Mouse (Mus musculus) frontal cortex, adult (tissue): ENCODE measurements around the gene Sh3gl3.
A peak's percentile ranks its signal among the peaks of the same experiment; 100 is the strongest.

Experiments
- ATAC-seq: cut with Nextera tagmentation; 2 replicates; pipeline ENCODE4 v1.9.2; 2017; ENCODE audit warnings: mild to moderate bottlenecking, moderate library complexity, mixed read lengths; ENCODE audit not compliant: low TSS enrichment

Sh3gl3 gene

GRCm38 (mm10) chr7:82173540-82173939 lies at the start of gene Sh3gl3:
Gene Sh3gl3 (plus strand): TSS chr7:82173840.
- no peak for ATAC-seq

DNA sequence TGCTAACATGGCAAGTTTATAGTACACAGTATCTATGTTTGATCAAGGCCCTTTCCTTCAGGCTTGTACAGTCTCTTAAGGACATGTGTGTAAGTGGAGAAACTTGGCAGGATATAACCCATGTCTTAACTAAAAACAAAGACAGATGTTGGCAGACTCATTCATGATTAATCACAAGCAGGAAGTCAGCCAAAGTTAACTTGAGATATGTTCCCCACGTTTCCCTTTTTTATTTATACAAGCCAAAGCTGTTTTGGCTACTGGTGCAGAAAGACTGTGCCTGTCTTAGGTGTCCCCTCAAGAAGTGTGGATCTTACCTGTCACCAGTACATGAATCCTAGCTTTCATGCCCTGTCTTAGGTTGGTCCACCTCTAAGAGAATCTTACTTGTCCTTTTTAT lies 35.4 kb upstream of the Sh3gl3 start:
- no peak for ATAC-seq

DNA sequence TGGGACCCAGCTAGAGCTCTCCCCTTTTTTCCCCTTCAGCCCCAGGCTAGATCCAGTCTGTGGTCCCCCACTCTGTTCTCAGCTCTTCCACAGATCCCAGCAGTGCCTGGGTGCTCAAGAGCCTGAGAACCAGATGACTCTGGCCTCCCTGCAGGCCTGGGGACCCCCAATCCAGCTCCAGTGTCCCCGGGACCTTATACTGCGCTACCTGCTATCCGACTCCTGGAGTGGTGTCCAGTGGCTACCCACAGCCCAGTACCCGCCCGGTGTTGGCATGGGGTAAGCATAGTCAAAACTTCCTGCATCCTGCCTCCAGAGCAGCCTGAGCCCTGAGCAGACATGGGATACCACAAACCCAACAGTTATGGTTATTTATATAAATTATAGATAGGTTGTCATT lies 26.5 kb upstream of the Sh3gl3 start:
- ATAC-seq, result no peak

DNA sequence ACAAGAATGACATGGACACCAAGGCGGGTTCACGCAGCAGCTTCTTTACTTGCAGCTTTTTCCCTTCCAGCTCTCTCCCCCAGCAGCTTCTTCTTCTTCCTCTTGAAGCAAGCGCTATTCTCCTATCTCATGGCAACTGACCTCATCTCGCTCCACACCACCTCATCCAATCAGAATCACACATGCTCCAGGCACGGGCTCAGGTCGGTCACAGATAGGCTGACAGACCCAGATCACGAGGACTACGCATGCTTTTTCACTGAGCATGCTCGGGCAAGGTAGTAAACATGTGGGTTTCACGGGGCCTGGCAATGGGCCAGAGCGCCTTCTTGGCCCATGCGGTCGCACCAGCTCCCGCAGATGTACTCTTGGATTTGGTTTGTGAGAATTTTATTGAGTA lies 9.0 kb upstream of the Sh3gl3 start:
- ATAC-seq, result no peak

- ATAC-seq, result peak; percentile 97
Observed at GRCm38 (mm10) chr7:82174571-82175326, 1.1 kb downstream of the Sh3gl3 start.

GRCm38 (mm10) chr7:82175327-82175721 lies 1.7 kb downstream of the Sh3gl3 start:
- no peak for ATAC-seq

DNA sequence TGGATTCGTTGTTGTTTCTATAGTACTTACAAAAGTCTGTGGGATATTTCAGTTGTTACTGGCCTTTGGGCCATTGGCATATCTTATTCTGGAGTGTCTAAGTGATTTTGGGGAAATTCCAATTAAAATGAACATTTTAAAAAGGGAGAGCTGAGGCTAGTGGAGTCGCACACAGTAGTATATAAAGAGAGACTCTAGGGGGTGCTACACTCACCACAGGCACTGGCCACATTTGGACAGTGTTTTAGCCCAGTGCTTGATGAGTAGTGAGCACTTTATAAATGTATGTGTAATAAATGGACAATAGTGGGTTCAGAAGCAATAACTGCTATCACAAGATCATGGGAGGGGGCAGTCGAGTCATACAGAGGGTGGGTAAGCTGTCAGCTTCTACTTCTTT lies 2.6 kb downstream of the Sh3gl3 start:
- ATAC-seq, result no peak

DNA sequence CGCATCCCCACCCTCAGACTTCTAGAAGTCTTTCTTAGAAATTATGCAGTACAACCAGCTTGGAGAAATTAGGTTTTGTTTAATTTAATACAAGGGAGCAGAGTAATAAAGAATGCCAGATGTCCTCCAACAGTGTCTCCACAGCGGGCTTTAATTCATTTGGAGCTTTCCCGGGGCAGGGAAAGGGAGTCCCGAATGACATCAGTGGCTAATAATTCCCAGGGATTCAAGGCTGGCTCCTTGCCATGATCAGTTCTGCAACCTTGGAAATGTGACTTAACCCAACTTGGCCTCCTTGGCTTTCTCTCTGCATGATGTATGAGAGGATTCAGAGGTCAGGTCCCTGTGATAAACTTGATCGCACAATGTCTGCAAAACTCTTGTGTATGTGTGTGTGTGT lies 3.7 kb downstream of the Sh3gl3 start:
- ATAC-seq, result no peak

GRCm38 (mm10) chr7:82180919-82181318 lies 7.3 kb downstream of the Sh3gl3 start:
- peak; percentile 77 for ATAC-seq

GRCm38 (mm10) chr7:82182781-82183180 lies 9.1 kb downstream of the Sh3gl3 start:
- ATAC-seq, result no peak

GRCm38 (mm10) chr7:82191604-82192003 lies 18.0 kb downstream of the Sh3gl3 start:
- no peak for ATAC-seq

DNA sequence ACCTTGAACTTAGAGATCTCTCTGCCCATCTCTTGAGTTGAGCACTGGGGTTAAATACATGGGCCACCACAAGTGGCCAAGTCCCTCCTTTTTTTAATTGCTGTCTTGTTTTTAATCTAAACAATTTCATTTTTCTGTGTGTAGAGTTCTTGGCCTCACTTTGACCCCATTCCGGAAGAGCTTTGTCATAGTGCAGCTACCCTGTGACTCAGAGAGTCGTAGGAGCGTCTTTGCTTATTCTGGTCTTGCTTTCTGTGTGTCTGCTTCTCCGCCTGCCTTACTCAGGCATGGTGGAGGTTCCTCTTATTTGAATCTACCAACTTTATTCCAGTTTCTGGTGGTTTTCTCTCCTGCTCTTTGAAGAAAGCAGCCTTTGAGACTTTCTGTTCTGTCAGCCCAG lies 18.9 kb downstream of the Sh3gl3 start:
- ATAC-seq, result no peak

DNA sequence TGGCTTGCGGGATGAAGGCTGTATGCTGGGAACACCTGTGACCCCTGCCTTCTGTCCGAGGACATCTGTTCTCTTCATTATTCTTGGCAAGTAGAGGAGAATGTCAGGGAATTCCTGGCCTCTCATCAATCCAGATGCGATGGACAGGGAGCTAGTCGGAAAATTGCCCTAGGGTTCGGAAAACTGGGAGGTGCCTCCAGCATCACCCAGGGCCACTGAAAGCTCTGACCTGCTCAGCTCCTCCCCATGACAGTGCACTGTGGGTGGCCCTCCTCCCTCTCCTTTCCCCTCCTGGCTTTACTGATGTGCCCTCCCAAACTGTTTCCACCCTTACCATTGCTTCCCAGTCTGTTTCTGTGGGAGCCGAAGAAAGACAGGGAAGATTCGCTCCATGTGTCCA lies 29.5 kb downstream of the Sh3gl3 start:
- ATAC-seq, result no peak

DNA sequence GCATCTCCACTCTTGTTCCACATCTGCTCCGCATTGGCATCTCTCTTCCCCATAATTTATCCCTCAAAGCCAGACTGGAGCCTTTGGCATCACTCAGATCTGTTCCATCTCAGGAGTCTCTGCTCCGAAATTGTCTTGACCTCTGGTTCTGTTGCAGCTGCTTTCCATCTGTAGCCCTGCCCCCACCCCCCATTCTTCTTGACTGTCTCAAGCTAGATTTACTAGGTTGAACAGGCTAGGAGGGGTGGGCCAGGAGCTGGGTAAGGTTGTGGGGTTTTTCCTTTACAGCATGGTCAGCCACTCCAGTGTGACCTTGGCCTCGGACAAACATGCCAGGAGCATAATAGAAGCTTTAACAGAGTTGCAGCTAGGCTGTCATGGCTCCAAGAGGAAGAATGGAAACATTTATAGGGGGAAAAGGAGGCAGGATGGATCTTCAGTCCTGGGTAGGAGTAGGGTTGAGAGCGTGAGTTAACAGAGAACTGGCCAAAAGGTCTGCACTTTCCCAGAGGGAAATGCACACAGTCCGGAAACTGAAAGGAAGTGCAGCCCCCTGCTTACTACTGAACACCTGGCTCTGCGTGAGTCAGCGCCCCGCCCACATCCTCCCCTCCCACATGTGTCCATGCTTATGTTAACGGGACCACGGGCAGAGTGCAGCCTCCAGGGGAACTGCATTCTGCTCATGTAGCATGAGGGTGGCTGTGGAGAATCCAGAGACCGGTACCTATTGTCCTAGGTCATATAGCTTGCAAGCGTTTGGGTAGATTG lies 30.6 kb downstream of the Sh3gl3 start:
- ATAC-seq, result peak; percentile 55; the same call in 1 of the 2 replicates

DNA sequence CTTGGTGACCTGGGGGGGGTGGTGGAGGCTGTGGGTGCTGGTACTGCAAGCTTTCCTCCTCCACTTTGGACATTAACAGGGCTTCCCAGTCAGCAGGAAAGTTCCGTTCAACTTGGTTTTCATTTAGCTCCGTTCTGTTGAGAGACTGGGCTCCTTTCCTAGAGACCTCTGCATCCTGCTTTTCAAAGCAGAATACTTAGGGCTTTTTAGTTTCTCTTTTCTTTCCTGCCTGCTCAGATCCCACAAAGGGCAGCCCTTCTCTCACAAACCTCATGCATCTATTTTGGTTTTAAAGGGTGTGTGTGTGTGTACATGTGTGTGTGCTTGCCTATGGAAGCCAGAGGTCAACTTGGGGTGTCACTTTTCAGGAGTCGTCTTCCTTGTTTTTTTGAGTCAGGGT lies 31.3 kb downstream of the Sh3gl3 start:
- no peak for ATAC-seq

GRCm38 (mm10) chr7:82206787-82207186 lies 33.1 kb downstream of the Sh3gl3 start:
- ATAC-seq, result no peak

DNA sequence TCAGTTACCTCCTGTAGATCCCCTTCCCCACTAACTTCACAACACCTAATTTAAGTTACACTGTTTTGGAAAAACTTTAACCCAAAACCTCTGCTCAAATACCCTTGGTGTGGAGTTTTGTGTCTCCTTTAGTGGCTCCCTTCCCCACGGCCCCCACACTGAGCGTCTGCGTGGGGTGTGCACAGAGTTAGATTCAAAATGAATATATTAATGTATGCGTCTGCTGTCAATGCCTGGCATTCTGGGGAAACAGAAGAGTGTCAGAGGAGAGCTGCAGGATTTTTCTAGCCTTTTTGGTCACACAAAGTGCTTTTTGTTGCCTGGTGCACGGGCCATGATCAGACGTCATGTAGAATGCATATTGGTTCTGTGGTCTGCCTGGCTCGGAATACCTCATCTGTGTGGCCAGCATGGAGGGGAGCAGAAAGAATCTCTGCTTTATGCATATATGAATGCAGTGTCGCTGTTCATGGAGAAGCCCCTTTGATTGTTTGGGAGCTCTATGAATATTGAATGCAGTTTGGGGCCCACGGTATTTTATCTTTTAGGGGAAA lies 47.8 kb downstream of the Sh3gl3 start:
- ATAC-seq, result no peak; the same call in 1 of the 2 replicates

GRCm38 (mm10) chr7:82223906-82224846 lies 50.5 kb downstream of the Sh3gl3 start:
- no peak for ATAC-seq

- ATAC-seq, result no peak
Observed at GRCm38 (mm10) chr7:82233201-82233600, 59.6 kb downstream of the Sh3gl3 start.

DNA sequence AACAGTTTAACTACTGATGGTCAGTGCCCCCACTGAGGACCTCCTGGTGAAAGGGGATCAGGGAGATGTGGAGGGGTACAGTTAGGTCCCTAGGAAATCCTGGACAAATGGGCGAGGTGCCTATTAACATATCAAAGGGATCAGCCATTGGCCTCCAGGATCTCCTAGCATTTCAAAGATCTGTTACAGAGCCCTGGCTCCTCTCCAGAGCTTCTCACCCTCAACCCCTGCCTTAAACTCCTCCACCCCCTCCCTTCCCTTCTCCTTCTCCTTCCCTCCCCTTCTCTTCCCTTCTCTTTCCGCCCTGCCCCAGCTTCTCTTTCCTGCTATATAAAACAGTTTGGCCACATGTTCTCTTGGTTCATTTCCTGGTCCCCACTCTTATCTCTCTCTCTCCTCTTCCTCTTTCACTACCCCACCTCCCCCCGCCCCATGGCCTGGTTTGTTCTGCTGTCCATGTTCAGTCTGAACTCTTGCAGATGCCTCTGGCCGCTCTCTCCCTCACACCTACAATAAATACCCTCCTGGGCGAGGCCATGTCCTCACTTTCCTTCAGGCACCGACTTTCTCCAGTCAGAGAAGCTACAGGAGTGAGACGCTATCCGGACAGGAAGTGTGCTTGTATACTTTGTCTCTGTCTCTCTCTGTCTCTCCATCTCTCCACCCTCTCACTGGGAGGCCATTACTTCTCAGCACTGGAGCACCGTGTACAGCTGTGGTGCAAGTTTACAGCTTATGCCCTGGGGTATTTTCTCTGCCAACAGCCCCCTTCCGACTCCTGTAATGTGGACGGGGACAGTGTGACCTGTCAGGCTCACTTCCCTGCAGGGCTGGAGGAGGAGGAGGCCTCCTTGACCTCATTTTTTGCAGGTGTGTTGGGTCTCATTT lies 60.6 kb downstream of the Sh3gl3 start:
- no peak for ATAC-seq

GRCm38 (mm10) chr7:82234898-82235290 lies 61.3 kb downstream of the Sh3gl3 start:
- no peak for ATAC-seq
